Mouse (Mus musculus) forebrain, postnatal 0 days (tissue): Measurements from ENCODE around the gene Trim21. TPM values are rescaled to one million over a fixed set of nuclear protein-coding genes. Genes with fewer than 3 reads are reported as not detected.
A peak's percentile ranks its signal among the peaks of the same experiment; 100 is the strongest.

Source experiments
- ATAC-seq: fragments of 200-750 bp; cut with Nextera tagmentation; 2 replicates; pipeline ENCODE4 v1.8.0; 2017; ENCODE audit warnings: mild to moderate bottlenecking, moderate library complexity
- DNase-seq: peaks from one replicate; pipeline ENCODE4 v3.0.0-alpha.2; 2015
- H3K27ac ChIP-seq: fragments of 300-500 bp; sonication (generic); 2 replicates; pipeline ENCODE4 v1.5.1; 2014; ENCODE audit warnings: low read depth, mild to moderate bottlenecking, antibody characterized with exemption, low read length, moderate library complexity, mixed read lengths
- H3K27me3 ChIP-seq: fragments of 300-500 bp; sonication (generic); 2 replicates; pipeline ENCODE4 v1.6.1; 2014; ENCODE audit warnings: mild to moderate bottlenecking, low read length, mixed read lengths; ENCODE audit not compliant: insufficient read depth
- H3K36me3 ChIP-seq: fragments of 300-500 bp; sonication (generic); 2 replicates; pipeline ENCODE4 v1.6.1; 2014; ENCODE audit warnings: mild to moderate bottlenecking, moderate library complexity; ENCODE audit not compliant: insufficient read depth
- H3K4me1 ChIP-seq: fragments of 300-500 bp; sonication (generic); 2 replicates; pipeline ENCODE4 v1.6.1; 2014; ENCODE audit warnings: antibody characterized with exemption; ENCODE audit not compliant: insufficient read depth
- H3K4me2 ChIP-seq: fragments of 300-500 bp; sonication (generic); 2 replicates; pipeline ENCODE4 v1.6.1; 2014; ENCODE audit warnings: low read depth, mild to moderate bottlenecking, moderate library complexity
- H3K4me3 ChIP-seq: fragments of 300-500 bp; sonication (generic); 2 replicates; pipeline ENCODE4 v1.5.1; 2014; ENCODE audit warnings: low read depth, low read length, mixed read lengths
- H3K9ac ChIP-seq: fragments of 300-500 bp; sonication (generic); 2 replicates; pipeline ENCODE4 v1.6.1; 2014; ENCODE audit warnings: mild to moderate bottlenecking
- H3K9me3 ChIP-seq: fragments of 300-500 bp; sonication (generic); 2 replicates; pipeline ENCODE4 v1.6.1; 2016; ENCODE audit warnings: low read length
- CTCF ChIP-seq: sonication (generic); IDR thresholded peaks from 2 replicates; pipeline ENCODE4 v1.5.1; 2016; ENCODE audit warnings: antibody characterized with exemption, control low read depth, low read depth
- WGBS: fragments of 180-500 bp; shearing (Covaris S2); extraction: QIAGEN DNeasy Blood & Tissue Kit; methylation state at CpG from one replicate; pipeline ENCODE4 v1.1.7; 2014; 5-methylcytosine and 5-hydroxymethylcytosine counted together
- polyA plus RNA-seq: library from polyadenylated mRNA; unstranded; fragments of >200 nt; fragmentation: Nextera tagmentation; extraction: Ambion mirVana; gene quantifications from 2 replicates; pipeline ENCODE4 v1.2.1, GENCODE M21; 2015
- total RNA-seq: library from RNA; depleted of rRNA; stranded (reverse); fragments of >200 nt; gene quantifications from 2 replicates; pipeline ENCODE4 v1.2.3, GENCODE M21; 2014; rRNA removed

The Trim21 gene
- total and polyA plus RNA-seq, 2 experiments from 2014 or later: 0.38 to 3.5 TPM

DNA sequence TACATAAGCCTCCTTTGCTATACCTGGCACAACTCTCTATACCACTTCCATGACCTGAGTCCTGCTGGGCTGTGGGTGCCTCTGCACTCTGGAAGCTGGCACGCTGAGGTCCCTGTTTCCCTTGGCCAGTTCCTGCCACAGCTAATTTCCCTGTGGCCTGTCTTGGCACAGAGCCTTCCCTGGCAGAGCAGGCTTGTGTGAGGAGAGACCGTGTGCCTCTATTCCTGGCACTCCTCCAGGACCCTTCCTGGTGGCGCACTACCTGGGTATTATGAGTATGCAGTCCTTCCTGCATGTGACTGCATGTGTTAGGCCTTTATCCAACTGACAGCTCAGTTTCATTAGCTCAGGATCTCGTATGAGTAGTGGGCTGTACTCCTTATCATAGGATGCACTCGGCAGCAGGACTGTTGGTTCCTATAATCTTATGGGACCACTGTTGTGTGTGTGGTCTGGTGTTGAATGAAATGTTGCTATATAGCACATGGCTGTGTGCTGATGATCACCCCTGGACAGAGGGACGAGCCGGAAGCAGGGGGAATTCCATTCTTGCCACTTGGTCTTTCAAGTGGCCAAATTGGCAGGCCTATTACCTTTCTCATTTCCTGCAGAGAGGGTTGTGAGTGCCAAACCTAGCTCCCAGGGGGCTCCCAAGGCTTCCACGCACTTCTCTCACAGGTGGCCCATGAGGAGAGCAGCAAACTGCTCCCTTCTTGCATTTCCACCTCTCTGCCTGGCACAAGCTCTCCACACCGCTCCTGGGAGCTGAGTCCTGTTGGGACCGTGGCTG lies 48.8 kb downstream of the Trim21 start:
- Histone ChIP-seq H3K9me3 (no peaks in the 10 kb centered on the region), H3K36me3 (no peaks in the 10 kb centered on the region), H3K4me2 (no peak overlapping the region), H3K4me1 (no peaks in the 10 kb centered on the region), H3K27ac (no peak overlapping the region), H3K4me3 (no peak overlapping the region), H3K9ac (no peak overlapping the region), H3K27me3 (no peaks in the 10 kb centered on the region; the same call in 1 of the 2 replicates)
- DNase-seq: peak; percentile 26
- WGBS: 43% methylated on average over 10 of the region's 10 CpGs
- TF ChIP-seq CTCF: no peak
- no peak for ATAC-seq

DNA sequence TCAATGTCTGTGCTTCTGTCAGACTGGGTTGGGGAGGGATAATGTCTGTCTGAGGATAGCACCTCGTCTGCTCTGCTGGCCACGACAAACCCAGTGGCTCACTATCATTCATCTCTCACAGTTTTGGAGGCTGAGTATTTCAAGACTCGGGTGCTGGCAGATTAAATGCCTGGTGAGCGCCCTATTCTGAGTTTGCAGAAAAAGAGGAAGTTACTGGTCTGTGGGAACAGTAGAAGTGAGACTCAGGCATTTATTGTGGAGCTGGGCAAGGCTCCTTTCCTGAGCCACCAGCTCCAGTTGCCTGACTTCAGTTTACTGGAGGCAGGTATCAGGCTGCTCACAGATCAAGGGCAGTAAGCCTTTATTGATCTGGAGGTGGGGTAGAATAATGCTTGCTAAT lies 51.1 kb downstream of the Trim21 start:
- Histone ChIP-seq H3K9ac (no peak overlapping the region), H3K4me3 (no peak overlapping the region), H3K36me3 (no peaks in the 10 kb centered on the region), H3K27me3 (no peaks in the 10 kb centered on the region; the same call in 1 of the 2 replicates), H3K9me3 (no peaks in the 10 kb centered on the region), H3K4me2 (no peak overlapping the region), H3K4me1 (no peaks in the 10 kb centered on the region), H3K27ac (no peak overlapping the region)
- 71% methylated on average over 4 of the region's 4 CpGs for WGBS
- no peak for DNase-seq
- ATAC-seq: no peak
- no peak for TF ChIP-seq CTCF

DNA sequence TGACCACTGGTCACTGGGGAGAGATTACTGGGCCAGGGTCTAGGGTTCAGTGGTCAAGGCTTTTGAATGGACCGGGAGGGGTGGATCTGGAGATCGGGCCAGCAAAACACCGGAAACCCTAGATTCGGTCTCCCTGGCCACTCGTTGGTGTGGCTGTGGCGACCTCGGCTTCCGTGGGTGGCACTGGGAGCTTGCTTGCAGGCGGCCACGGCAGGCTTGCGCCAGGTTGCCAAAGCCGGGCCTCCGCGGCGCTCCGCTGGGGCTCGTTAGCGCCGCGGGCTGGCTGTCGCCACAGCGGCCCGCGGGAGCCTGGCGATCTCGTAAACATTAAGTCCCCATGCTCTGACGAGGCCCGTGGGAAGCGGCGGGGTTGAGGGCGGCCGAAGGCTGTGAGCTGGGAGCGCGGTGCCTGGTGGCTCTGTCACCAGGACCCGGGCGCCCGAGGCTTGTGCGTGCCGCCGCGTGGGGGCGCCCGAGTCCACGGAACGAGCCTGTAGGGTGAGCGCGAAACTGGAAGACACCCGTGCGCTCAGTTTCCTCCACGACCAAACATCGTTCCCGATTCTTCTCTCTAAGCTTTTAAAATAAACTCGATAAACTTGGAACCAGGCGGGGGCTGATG lies 52.4 kb downstream of the Trim21 start:
- DNase-seq (peak; percentile 94), ATAC-seq (peak; percentile 98)
- Histone ChIP-seq H3K4me1 (no peaks in the 10 kb centered on the region), H3K4me3 (peak overlapping the region; percentile 54), H3K9ac (peak overlapping the region; percentile 81), H3K9me3 (no peaks in the 10 kb centered on the region), H3K4me2 (peak overlapping the region; percentile 95), H3K36me3 (no peaks in the 10 kb centered on the region), H3K27ac (no peak overlapping the region), H3K27me3 (no peaks in the 10 kb centered on the region; the same call in 1 of the 2 replicates)
- TF ChIP-seq CTCF: peak; percentile 91
- WGBS: 4% methylated on average over 54 of the region's 54 CpGs

DNA sequence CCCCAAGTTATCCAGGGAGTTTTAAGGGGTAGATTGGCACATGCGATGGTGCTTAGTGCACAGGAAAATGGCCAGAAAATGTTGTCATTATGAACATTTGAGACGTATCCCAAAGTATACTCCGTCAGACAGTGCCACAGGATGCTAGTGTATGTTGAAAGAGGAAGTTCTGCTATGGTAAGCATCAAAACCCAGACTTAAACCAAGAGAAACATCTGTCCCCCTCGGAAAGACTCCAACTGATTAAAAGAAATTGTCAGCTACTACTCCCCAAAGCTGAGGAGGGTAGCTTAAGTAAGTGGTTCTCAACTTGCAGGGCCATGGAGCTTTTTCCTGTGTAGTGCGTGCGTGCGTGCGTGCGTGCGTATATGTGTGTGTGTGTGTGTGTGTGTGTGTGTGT lies 53.4 kb downstream of the Trim21 start:
- TF ChIP-seq CTCF: no peak
- ATAC-seq: no peak
- Histone ChIP-seq H3K9me3 (no peaks in the 10 kb centered on the region), H3K27ac (no peak overlapping the region), H3K4me2 (no peak overlapping the region), H3K27me3 (no peaks in the 10 kb centered on the region; the same call in 1 of the 2 replicates), H3K36me3 (no peaks in the 10 kb centered on the region), H3K4me1 (no peaks in the 10 kb centered on the region), H3K9ac (no peak overlapping the region), H3K4me3 (no peak overlapping the region)
- 92% methylated on average over 10 of the region's 10 CpGs for WGBS
- no peak for DNase-seq

DNA sequence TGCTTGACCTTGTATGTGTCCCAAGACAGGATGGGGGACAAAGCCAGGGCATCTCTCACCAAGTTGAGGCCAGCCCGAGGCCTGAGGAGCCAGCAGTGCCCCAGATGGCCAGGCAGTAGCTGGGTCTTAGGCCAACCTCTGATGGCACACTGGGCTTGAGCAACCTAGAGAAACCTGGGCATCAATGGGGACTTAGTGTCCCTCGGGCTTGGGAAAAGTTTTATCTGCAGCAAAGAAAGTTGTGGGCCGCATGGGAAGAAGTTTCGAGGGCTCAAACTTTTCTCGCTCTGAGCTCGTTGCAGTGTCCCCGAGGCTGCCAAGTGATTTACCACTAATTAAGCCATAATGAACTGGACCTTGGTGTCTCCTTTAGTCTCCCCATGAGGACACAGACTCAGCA lies 55.6 kb downstream of the Trim21 start:
- H3K27ac ChIP-seq: no peak overlapping the region
- no peak for TF ChIP-seq CTCF
- no peak overlapping the region for H3K4me3 ChIP-seq
- no peaks in the 10 kb centered on the region for H3K9me3 ChIP-seq
- H3K27me3 ChIP-seq: no peaks in the 10 kb centered on the region; the same call in 1 of the 2 replicates
- ATAC-seq (no peak), DNase-seq (no peak)
- 62% methylated on average over 7 of the region's 7 CpGs for WGBS
- no peak overlapping the region for H3K9ac ChIP-seq
- no peaks in the 10 kb centered on the region for H3K4me1 ChIP-seq
- no peak overlapping the region for H3K4me2 ChIP-seq
- no peaks in the 10 kb centered on the region for H3K36me3 ChIP-seq

DNA sequence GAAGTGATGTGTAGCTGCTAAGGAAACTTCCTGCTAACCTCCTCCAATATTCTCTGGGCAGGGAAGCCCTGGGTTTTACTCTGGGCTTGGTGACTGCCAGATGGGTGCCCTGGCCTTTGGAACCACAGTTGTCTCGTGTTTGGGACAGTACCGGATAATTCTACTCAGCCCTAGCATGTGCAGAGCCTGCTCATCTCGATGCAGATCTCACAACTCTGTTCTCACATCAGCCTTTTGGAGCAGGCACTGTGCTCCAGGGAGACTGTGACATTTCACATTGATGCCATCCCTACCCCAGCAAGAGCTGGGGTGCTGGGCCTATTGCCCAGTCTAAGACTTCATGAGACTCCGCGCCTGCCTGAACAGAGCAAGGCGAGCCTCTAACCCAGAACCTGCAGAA lies 56.6 kb downstream of the Trim21 start:
- Histone ChIP-seq H3K9ac (no peak overlapping the region), H3K4me2 (no peak overlapping the region), H3K9me3 (no peaks in the 10 kb centered on the region), H3K27ac (no peak overlapping the region), H3K36me3 (no peaks in the 10 kb centered on the region), H3K4me3 (no peak overlapping the region), H3K4me1 (no peaks in the 10 kb centered on the region), H3K27me3 (no peaks in the 10 kb centered on the region)
- 91% methylated on average over 6 of the region's 6 CpGs for WGBS
- DNase-seq: no peak
- ATAC-seq: no peak
- no peak for TF ChIP-seq CTCF

DNA sequence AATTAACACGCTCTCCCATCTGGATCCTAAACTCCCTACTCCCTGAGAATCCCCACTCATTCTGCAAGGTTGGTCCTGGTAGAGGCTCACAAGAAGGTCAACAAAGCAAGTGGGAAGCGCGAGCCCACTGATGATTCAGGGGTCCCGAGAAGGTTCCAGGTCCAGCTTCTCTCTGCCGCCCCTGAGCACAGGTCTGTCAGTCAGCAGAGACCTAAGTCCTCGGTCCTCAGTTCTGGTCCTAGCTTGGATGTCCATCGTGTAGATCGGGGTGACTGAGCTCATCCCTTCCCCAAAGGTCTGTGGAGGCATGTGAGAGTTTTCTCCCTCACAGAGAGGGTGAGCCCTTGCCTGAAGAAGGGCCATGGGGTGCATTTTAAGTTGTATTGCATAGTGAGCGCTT lies 57.2 kb downstream of the Trim21 start:
- Histone ChIP-seq H3K27ac (no peak overlapping the region), H3K27me3 (no peaks in the 10 kb centered on the region), H3K4me3 (no peak overlapping the region), H3K4me1 (no peaks in the 10 kb centered on the region), H3K36me3 (no peaks in the 10 kb centered on the region), H3K9me3 (no peaks in the 10 kb centered on the region), H3K4me2 (no peak overlapping the region), H3K9ac (no peak overlapping the region)
- WGBS: 90% methylated on average over 9 of the region's 9 CpGs
- ATAC-seq (no peak), DNase-seq (no peak)
- TF ChIP-seq CTCF: no peak

Other genes starting within 250 kb of the Trim21 start
- gene Rrm1, start 123.8 kb downstream of the Trim21 start, total RNA-seq: 31.9 and 40.0 TPM in 2 replicates
- gene Rrm1, start 123.8 kb downstream of the Trim21 start, polyA plus RNA-seq: 25.6 and 30.9 TPM in 2 replicates
- not detected in 2 replicates for gene Olfr543, start 83.8 kb downstream of the Trim21 start, total RNA-seq
- gene Olfr543, start 83.8 kb downstream of the Trim21 start, polyA plus RNA-seq: 0.23 and 0.25 TPM in 2 replicates
- gene Olfr544, start 77.2 kb downstream of the Trim21 start, total RNA-seq: not detected in 2 replicates
- gene Olfr544, start 77.2 kb downstream of the Trim21 start, polyA plus RNA-seq: 0.04 and 0.05 TPM in 2 replicates
- gene Olfr545, start 65.9 kb downstream of the Trim21 start, total RNA-seq: 0.24 TPM in 1 of 2 replicates, not detected in the other
- gene Olfr545, start 65.9 kb downstream of the Trim21 start, polyA plus RNA-seq: 0.05 and 0.08 TPM in 2 replicates
- not detected in 2 replicates for gene Olfr547, start 30.7 kb downstream of the Trim21 start, total RNA-seq
- not detected in 2 replicates for gene Olfr547, start 30.7 kb downstream of the Trim21 start, polyA plus RNA-seq
- gene Olfr548-ps1, start 24.6 kb downstream of the Trim21 start, total RNA-seq: not detected in 2 replicates
- not detected in 2 replicates for gene Olfr548-ps1, start 24.6 kb downstream of the Trim21 start, polyA plus RNA-seq
- not detected in 2 replicates for gene Olfr549, start 15.6 kb downstream of the Trim21 start, total RNA-seq
- gene Olfr549, start 15.6 kb downstream of the Trim21 start, polyA plus RNA-seq: not detected in 2 replicates
- not detected in 2 replicates for gene Olfr550, start 6.0 kb upstream of the Trim21 start, total RNA-seq
- gene Olfr550, start 6.0 kb upstream of the Trim21 start, polyA plus RNA-seq: not detected in 2 replicates
- not detected in 2 replicates for gene Olfr551, start 26.4 kb upstream of the Trim21 start, total RNA-seq
- not detected in 2 replicates for gene Olfr551, start 26.4 kb upstream of the Trim21 start, polyA plus RNA-seq
- not detected in 2 replicates for gene Olfr552, start 32.3 kb upstream of the Trim21 start, total RNA-seq
- gene Olfr552, start 32.3 kb upstream of the Trim21 start, polyA plus RNA-seq: not detected in 2 replicates
- not detected in 2 replicates for gene Olfr553, start 52.7 kb upstream of the Trim21 start, total RNA-seq
- gene Olfr553, start 52.7 kb upstream of the Trim21 start, polyA plus RNA-seq: not detected in 2 replicates
- gene Olfr554, start 72.9 kb upstream of the Trim21 start, total RNA-seq: not detected in 2 replicates
- not detected in 2 replicates for gene Olfr554, start 72.9 kb upstream of the Trim21 start, polyA plus RNA-seq
- gene Olfr555, start 93.3 kb upstream of the Trim21 start, total RNA-seq: not detected in 2 replicates
- gene Olfr555, start 93.3 kb upstream of the Trim21 start, polyA plus RNA-seq: not detected in 2 replicates
- not detected in 2 replicates for gene Olfr556, start 99.4 kb upstream of the Trim21 start, total RNA-seq
- gene Olfr556, start 99.4 kb upstream of the Trim21 start, polyA plus RNA-seq: not detected in 2 replicates
- 4.2 and 6.8 TPM in 2 replicates for gene Trim68, start 121.8 kb upstream of the Trim21 start, total RNA-seq
- gene Trim68, start 121.8 kb upstream of the Trim21 start, polyA plus RNA-seq: 2.2 and 4.0 TPM in 2 replicates
- not detected in 2 replicates for gene Olfr557, start 130.4 kb upstream of the Trim21 start, total RNA-seq
- gene Olfr557, start 130.4 kb upstream of the Trim21 start, polyA plus RNA-seq: not detected in 2 replicates
- gene Olfr558, start 136.7 kb upstream of the Trim21 start, total RNA-seq: not detected in 2 replicates
- gene Olfr558, start 136.7 kb upstream of the Trim21 start, polyA plus RNA-seq: 0.04 TPM in 1 of 2 replicates, not detected in the other
- not detected in 2 replicates for gene Olfr33, start 153.6 kb upstream of the Trim21 start, total RNA-seq
- gene Olfr33, start 153.6 kb upstream of the Trim21 start, polyA plus RNA-seq: not detected in 2 replicates
- gene Olfr559, start 162.0 kb upstream of the Trim21 start, total RNA-seq: not detected in 2 replicates
- not detected in 2 replicates for gene Olfr559, start 162.0 kb upstream of the Trim21 start, polyA plus RNA-seq
- gene Olfr560, start 193.9 kb upstream of the Trim21 start, total RNA-seq: not detected in 2 replicates
- gene Olfr560, start 193.9 kb upstream of the Trim21 start, polyA plus RNA-seq: not detected in 2 replicates
- not detected in 2 replicates for gene Olfr78, start 194.0 kb upstream of the Trim21 start, total RNA-seq
- gene Olfr78, start 194.0 kb upstream of the Trim21 start, polyA plus RNA-seq: 0.04 TPM in 1 of 2 replicates, not detected in the other
- not detected in 2 replicates for gene Olfr561, start 205.7 kb upstream of the Trim21 start, total RNA-seq
- gene Olfr561, start 205.7 kb upstream of the Trim21 start, polyA plus RNA-seq: not detected in 2 replicates
- gene Olfr564, start 238.0 kb upstream of the Trim21 start, total RNA-seq: not detected in 2 replicates
- gene Olfr564, start 238.0 kb upstream of the Trim21 start, polyA plus RNA-seq: not detected in 2 replicates